Mouse (Mus musculus) A20 (cell line): Measurements from ENCODE around the gene Naa40.
A peak's percentile ranks its signal among the peaks of the same experiment; 100 is the strongest.

ENCODE experiments used
- DNase-seq: peaks from one replicate; pipeline ENCODE4 v3.0.0-alpha.2; 2011; ENCODE audit warnings: low read depth, low spot score

Naa40 gene

DNA sequence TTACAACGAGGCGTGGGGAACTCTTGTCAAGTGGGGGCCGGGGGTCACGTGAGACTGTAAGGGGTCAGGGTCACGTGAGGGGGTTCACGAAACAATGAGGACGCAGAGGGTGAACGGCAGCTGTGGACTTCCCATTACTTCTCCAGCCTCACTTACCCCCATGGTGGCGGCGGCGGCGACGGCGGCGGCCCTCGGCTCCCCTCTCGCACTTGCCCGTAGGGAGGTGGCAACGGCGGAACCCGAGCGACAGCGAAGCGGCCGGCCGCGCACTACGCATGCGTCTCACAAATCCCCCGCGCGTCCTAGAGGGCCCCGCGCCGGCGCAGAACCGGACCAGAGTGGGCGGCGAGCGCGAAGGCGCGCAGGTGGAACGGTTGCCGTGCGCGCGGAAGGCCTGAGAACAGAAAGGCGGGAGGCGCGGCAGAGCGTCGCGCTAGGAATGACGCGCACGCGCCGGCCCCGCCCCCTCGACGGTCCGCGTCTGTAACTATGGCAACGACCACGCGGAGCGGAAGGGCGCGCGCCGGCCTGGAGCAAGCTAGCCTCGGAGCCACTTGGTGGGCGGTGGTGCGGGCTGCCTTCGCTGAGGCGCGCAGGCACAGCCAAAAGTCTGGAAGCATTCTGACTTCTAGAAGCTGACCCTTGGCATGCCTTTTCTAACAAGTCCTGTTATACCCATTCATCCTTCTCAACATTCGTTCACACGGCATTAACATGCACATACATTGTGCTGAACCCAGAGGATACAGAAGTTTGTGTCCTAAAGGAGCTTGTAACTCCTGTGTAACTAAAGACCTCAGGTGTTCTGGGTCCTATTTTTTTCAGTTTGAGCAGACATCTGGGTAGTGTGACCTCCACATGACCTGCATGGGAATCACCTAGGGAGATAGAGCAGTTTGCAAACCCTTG lies at the start of gene Naa40:
Gene Naa40, minus strand, starts transcription at position 402 of the 909 bp plus-strand sequence.
- DNase-seq: peak; percentile 98

DNA sequence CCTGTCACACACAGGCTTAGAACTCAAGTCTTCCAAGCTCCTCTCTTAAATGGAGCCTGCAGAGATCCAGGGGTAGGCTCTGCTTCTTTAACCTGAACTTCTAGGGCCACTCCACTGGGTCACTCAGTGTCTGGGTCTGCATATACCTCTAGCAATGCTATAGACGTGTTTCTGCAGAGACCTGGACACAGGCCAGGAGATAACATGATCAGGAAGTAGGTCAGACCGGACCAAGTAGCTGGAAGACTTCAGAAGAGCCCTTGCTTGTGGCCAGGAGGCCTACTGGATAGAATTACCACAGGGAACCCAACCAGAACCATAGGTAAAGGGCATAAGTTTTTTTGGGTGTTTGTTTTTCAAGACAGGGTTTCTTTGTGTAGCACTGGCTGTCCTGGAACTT lies 48.8 kb upstream of the Naa40 start:
- DNase-seq: no peak

DNA sequence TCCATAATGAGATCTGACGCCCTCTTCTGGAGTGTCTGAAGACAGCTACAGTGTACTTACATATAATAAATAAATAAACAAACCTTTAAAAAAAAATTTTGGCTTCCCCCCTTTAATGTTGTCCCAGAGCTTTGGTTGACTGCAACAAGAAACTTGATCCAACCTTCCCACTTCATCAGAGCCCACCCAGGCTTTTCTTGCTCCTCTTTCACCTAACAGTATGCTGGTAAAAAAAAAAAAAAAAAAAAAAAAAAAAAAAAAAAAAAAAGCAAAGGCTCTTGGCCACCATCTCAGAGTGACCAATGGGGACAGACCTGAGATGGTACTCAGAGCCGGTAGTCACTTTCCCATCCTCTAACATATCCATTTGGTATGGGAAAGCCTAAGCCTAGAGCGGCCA lies 47.3 kb upstream of the Naa40 start:
- DNase-seq: no peak

DNA sequence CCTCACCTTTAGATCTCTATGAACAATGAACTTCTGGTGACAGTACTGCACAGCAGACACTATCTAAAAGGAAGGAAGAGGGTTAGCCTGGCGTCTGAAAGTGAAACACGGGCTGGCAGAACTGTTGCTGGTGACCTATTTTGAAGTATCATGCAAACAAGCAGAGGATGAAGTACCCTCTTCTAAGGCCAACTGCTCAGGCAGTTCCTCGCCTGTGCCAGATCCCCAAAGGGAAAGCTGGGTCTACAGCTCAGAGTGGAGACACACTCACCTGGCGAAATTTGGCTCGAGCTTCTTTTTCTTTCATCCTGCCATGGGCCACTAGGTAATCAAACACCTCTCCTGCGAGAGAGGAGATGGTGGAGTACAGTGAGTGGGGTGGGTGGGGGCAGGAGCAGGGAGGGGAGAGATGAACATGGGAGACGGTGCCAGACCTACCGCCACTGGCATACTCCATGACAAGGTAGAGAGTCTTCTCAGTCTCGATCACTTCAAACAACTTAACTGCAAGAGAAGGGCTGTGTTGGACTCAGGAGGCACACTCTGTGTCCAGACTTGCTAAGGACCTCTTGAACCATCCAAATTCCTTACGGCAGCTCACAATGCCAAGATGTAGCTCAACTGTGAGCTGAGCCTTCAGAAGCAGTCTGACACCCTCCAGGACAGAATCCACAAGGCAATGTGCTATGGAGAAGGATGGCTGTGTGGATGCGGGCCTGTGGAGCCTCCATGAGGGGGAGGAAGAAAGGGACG lies 45.8 kb upstream of the Naa40 start:
- DNase-seq: no peak

DNA sequence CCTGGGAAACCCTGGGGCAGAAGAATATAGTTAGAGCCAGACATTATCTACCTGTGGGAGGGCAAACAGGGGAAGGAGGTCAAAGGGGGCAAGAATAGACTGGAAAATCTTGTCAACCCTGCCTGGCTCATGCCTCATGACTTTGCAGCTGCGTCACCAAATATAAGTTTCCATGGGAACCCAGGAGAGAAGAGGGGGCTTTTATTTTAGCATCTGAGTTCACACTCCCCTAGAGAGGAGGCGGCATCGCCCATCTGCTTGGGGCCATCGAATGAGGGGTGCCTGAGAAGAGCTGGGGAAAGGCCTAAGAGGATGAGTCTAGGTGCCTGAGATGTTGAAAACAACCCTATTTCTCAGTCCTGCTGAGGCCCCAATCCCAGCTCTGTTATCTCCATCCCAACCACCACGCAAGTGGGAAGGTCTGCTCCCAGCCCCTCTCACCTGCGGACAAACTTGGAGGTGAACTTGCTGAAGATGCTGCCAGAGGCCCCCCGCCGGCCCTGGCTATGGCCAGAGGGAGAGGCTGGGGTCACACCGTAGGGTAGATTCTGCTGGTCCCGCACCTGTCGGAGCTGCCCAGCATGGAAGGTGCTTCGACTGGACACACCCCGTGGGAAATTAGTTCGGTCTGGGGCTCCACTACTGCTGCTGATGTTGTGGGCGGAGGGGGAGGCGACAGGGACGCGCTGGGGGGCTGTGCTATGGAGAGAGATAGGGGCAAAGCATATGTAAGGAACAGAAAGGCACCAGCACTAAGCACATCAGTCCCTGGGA lies 39.8 kb upstream of the Naa40 start:
- DNase-seq: no peak

DNA sequence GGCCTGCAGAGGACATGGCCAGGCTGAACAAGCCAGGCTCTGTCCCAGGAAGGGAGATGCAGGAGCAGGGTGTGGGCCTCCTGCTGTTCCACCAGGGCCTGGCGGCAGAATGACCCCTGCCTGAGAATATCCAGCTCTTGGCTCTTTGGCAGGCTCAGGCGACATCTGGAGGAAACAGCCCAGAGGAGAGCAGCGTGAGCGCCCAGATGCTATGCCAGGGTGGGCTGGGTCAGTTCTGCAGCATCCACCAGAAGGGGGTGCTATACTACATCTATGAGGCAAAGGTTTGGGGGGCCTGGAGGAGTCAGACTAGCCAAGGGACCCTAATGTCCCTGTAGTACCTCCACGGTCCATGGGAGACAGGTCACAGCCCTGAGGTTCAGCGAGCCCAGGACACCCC lies 38.1 kb upstream of the Naa40 start:
- peak; percentile 53 for DNase-seq

DNA sequence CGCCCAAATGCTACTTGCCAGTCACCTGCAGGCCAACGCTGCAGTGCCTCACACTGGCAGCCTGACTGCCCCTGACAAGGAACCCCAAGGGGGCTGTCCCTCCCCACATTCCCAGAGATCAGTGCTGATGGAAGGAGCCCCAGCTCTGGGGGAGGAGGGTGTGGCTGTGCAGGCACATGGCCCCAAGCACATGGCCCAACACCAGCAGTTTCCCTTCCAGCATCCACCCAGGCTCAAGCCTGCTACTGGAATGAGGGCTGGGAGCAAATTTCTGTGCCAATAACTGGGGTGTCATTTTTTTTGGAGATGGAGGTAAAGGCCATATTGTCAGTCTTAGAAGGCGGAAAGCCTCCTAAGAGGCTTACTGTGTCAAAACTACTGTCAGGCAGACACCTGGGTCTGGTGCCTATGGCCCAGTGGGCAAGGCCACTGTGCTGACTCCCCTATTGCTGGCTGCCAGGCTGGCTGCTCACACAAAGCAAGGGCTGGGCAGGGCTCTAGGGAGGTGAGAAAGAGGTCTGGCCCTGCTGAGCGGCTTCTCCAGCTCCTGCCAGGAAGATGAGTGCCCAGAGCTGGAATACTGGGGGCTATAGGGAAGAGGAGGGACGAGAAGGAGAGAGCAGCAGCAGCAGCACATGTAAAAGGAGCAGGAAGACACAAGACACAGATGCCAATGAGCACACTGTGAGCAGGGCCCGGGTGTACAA lies 37.4 kb upstream of the Naa40 start:
- DNase-seq: no peak

DNA sequence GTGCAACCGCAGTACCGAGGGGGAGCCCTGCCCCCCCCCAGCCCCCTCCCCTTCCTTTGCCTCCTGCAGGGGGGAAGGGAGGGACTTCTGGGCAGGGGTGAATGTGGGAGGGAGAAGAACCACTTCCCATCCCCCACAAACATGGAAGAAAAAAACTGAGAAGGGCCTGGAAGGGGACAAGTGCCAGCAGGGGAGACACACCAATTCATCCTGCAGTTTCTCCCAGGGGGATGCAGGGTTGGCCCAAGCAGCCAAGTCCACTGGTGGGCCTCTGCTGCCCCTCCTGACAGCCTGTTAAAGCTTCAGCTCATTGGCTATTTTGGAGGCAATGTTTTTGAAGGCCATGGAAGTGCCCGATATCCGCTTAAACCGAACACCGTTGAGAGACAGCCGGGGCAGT lies 35.8 kb upstream of the Naa40 start:
- DNase-seq: no peak

DNA sequence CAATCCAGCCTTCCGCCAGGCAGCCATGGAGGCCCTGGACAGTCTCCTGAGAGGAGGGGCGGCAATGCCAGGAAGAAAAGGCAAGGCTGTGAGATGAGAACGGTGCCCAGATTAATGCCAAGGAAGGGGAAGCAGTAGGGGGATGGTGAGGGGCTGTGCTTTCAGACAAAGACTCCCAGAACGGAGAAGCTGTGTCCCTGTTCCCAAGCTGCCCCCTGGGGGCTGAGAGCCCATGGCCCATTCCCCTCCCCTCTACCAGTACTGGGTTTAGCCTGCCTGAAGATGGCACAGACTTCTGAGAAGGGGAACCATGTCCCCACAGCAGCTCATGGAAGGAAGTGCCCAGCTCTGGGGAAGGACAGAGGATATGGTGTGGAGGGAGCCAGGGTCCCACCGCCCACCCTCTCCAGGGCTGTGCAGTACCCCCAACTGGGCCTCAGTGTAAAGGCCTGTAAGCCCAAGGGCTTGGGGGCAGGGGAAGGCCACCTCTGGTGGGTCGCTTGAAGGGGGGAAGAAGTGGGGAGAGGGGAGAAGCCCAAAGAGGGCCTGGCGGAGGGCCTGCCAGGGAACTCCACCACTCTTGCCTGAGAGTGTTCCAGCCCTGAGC lies 35.2 kb upstream of the Naa40 start:
- DNase-seq: no peak

DNA sequence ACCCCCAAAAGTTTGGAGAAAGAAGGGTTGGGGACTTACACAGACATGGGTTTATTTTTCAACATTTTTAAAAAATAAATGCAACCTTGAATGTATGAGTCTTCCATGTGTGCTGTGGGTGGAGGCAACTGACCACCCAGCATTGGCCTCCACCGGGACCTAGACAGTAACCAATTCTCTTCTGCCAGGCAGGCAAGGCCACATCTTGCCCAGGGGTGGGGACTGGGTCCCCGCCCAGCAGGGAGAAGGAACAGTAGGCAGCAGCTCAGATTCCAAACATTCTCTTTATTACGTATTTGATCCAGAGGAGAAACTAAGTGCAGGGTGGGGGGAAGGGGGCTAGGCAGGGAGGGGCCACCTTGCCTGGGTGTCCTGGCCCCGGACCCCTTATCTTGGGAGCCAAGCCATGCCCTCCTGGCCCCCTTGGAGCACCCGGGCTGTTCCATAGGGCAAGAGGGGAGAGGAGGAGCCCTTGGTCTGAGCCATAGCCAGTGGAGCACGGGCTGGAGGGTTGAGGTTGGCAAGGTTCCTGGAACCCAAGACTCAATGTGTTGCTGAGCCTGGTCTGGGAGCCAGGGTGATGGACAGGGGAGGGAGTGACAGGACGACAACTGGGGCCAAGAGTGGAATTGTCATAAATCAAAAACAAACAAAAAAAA lies 34.3 kb upstream of the Naa40 start:
- no peak for DNase-seq

DNA sequence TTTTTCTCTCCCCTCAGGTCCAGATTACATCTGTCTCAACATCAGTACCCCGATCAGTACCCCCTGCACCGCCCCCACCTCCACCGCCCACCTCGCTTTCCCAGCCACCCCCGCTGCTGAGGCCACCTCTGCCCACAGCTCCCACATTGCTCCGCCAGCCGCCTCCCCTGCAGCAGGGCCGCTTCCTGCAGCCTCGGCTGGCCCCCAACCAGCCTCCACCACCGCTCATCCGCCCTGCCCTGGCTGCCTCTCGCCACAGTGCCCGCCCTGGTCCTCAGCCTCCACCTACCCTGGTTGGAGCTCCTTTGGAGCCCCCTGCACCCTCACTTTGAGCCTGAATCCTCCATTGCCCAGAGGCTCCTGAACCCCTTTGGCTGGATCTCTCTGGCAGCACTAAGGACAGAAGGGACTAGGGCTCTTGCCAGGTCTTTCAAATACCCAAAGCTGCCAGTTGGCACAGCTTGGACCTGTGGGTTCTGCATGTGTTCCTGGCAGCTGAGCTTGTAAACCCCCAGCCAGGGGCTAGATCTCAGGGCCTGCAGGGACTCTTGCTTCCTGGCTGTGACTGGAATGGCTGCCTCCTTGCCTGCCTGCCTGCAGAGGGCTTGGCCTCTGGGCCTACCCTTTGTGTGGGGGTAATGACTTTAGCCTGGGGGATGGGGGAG lies 33.5 kb upstream of the Naa40 start:
- no peak for DNase-seq

DNA sequence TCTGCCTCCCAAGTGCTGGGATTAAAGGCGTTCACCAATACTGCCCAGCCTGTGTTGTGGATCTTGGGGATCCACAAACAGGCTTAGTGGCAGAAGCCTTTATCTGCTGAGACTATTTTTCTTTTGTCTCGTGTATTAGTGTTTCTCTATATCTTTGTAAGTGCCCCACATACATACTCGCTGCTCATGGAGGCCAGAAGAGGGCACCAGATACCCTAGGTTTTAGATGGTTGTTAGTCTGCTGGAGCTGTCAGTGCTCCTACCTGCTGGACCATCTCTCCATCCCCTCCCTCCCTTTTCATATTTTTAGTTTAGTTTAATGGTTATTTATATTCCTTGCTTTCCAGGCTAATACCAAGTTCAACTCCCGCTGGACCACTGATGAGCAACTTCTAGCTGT lies 32.5 kb upstream of the Naa40 start:
- peak; percentile 45 for DNase-seq

DNA sequence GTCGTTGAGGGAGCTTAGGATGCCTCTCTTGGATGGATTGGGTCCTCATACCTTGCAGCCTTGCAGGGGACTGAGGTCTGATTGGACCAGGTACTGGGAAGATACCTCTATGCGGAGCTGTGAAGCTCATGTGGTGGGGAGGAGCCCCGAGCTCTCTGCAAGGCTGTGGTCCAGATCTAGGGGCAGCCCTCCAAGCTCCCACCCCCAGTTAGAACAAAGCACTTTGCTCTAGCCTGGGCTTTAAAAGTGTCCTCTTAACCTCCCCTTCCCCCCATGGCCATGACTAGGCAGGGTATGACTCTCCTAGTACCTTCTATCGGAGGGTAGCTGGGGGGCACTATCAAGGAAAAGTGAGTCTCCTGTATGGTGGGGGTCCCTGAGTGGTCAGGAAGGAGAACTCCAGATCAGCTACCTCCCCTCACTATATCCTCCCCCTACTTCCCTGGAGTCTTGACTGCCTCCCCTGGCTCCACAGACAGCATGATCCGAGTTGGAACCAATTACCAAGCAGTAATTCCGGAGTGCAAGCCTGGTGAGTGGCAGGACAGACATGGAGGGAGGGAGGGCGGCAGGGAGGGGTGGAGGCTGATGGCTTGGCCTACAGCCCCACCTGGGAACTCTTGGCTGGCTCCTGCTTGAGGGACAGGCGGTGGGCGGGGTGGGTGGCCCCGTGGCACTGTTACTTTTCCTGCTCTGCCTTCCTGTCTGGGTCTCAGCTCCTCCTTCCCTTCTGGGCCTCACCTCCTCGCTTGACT lies 28.5 kb upstream of the Naa40 start:
- DNase-seq: no peak

DNA sequence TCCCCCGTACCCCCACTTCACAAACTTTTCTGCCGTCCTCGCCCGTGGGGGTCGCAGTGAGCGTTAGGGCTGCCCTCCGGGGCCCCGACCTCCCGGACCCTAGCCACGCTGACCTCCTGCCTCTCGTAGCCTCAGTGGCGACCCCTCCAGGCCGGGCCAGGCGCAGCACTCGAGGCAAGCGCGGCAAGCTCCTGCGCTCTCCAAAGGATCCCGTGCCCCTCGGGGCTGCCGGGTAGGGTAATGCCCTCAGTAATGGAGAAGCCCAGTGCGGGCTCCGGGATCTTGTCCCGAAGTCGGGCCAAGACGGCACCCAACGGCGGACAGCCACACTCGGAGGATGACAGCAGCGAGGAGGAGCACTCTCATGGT lies 27.7 kb upstream of the Naa40 start:
- DNase-seq: peak; percentile 89

DNA sequence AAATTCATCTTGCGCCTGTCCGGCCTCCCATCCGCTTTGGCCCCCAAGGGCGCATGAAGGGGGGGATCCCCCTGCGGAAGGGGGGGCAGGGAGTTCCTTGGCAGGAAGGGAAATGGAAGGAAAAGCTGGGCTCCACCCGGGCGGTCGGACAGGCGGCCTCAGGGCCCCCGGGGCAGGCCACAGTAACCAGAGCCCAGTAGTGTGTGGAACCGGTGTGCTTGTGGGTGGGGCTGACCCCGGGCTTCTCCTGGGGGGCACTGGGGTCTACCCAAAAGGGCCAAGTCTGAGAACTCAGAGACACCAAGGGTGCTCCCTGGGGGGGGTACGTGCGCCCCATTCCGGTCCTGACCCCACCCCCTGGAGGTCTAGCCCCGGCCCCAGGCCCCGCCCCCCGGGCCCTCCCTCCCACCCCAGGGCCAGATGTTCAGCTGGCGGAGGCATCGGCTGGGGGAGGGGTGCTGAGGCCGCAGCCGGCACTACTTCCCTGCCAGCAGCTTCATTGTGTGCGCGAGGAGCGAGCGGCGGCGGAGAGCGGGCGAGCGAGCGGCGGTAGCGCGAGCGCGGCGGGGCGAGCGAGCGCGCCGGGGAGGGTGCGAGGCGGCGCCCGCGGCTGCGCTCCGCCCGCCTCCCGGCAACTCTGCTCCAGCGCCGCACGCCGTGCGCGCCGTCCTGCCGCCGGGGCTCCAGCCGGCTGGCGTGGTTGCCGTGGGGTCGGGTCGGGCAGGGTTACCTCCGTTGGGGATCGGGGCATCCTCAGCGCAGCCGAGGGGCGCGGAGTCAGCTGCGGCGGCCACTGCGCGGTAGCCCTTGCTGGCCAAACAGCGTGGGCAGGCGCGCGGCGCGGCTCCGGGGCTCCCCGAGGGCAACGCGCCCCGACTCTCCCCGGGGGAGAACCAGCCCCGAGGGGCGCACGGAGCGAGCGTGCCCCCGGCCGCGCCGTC lies 27.1 kb upstream of the Naa40 start:
- peak; percentile 90 for DNase-seq

DNA sequence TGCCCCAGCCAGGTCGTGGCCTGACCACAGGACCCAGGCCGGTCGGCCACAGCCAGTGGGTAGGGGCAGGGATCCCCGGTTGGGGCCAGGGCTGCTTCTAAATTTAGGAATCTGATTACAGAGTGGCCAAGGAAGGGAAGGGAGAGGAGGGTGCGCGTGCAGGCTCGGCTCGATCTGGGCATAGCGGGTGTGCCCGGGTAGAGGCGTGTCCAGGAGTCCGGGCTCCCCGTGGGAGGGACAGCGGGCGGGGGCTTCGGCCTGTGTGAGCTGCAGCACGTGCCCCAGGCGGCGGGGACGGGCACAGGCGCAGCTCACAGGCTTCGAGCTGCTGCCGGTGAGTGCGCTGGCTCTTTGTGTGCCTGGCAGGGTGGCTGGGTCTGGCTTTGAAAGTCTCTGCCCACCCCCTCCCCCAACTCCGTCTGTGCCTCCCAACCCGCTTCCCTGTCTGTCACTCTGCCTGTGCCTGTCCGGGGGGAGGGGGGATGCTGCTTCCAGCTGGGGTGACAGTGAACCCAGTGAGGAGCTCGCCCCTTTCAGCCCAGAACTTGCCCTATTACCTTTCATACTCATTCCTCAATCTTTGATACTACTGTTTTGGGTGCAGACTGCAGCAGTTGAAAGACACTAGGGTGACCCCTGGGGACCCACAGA lies 26.2 kb upstream of the Naa40 start, which contains the start of gene Rcor2:
Gene Rcor2, plus strand, starts transcription at position 235 of the 651 bp plus-strand sequence.
- no peak for DNase-seq

DNA sequence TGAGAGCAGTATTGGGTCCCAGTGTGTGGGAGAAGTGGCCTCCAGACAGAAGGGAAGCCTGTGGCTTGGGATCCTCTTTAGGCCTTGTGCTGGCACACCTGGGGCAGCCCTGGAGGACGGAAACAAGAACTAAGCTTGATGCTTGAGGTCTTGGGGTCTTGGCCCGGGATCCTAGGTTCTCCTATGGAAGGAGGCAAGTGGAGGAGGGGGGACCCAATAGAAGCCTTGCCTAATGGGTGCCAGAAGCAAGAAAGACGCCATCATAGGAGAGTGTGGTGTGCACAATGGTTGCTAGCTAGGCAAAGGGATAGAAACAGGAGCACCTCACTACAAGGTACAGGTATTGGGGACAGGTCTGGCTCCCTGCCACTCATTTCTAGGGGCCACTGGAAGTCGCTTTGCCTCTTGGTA lies 25.4 kb upstream of the Naa40 start:
- no peak for DNase-seq
